Mouse (Mus musculus): Measurements from ENCODE around the gene Setx.
"Not testable (repeated sequence)": the region's sequence is repeated elsewhere in the genome, so short reads cannot be mapped to it uniquely, and the experiment has no call there.

The Setx gene

GRCm38 (mm10) chr2:29123907-29124569 is at the start of gene Setx:
Gene Setx (plus strand): TSS chr2:29124181.
- CTCF ChIA-PET, result no interaction called here

DNA sequence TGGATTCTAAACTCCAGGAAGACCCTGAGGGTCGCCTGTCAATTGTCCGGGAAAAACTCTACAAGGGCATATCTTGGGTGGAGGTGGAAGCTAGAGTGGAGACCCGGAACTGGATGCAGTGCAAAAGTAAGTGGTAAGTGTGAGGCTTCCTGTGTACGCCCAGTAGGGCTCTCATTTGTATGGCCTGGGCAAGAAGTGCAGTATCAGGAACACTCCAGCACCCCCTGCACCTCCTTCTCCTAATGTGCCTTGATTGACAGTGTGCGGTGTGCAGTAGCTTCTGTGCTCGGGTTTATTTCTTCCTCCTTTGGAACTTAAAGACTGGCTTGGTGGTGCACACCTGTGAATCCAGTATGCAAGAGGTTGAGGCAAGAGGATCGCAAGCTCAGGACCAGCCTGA is 49.3 kb upstream of the Setx start:
- CTCF ChIA-PET, result no interaction called here

- CTCF ChIA-PET, result interaction anchor here (0.6 to 0.7 kb wide), 2 partner anchors 68 to 689 kb away, joined by 3 to 9 read pairs; no protein-coding TSS in a partner anchor
These were observed 48.5 kb upstream of the Setx start for GRCm38 (mm10) chr2:29075331-29076070.

DNA sequence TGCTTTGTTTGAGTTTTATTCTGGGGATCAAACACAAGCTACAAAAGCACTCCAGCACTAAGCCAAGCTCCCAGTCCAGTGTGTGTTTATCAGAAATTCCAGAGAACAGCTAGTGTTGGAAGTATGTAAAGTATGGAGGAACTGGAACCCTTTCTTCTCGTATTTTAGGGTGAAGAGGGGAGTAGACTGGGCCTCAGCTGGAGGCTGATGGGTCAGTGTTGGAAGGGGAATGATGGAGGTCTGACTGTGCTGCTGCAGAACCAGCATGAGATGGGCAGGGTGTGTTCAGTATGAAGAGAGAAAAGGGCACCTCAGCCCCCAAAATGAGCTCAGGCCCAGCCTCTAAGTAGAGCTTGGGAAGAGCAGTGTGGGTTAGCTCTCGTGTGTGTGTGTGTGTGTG is 47.8 kb upstream of the Setx start:
- CTCF ChIA-PET, result interaction anchor here (0.6 to 0.7 kb wide), 2 partner anchors 67 to 688 kb away, joined by 3 to 9 read pairs; no protein-coding TSS in a partner anchor

DNA sequence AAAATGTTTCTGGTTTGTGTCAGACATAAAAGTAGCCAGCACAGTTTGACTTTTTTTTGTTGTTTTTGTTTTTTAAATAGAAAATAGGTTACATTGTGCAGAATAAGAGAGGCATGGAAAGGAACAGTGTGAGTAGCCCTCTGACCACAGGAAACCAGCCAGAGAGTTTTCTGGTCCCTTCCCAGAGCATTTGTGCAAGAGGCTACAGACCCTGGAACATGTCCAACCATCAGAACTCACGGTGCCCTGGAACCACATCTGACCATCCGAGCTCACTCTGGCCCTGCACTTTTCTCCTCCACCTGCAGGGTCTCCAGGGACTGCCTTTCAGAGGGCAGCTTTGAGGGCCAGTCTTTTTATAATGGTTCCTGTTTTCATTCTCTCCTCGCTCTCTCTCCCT is 42.0 kb upstream of the Setx start:
- CTCF ChIA-PET, result no interaction called here

DNA sequence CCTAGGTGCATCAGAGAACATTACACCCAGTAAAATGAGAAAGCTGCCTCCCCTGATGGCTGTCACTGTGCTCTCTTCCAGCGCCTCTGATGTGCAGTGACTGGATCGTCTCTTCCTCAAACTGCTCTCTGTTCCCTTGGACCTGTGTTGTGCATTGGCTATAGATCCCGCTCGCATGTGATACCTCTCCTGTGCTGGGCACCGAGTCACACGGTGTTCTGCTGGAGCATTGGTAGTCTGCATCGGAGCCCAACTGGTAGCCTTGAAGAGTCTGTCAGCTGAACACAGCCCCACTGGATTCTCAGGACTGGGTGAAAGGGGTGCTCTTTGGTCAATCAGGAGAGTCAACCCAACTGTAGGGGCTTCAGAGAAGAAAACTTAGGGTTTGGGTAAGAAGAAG is 38.0 kb upstream of the Setx start:
- CTCF ChIA-PET, result no interaction called here

DNA sequence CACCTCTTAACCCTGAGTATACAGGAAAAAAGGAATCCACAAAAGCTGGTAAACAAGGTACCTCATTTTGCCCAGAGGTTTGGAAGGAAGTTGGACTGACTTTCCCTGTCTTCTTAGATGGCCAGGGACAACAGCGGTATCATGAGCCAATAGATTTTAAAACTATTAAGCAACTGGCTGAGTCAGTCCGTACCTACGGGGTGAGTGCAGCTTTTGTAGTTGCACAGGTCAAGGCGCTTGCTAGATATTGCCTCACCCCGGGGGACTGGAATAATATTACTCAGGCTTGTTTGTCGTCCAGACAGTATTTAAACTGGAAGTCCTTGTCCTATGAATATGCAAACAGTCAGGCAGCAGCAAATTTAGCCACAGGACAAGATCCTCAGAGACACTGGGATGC is 34.7 kb upstream of the Setx start:
- CTCF ChIA-PET, result not testable (repeated sequence)

- CTCF ChIA-PET, result no interaction called here
These were observed 28.3 kb upstream of the Setx start for GRCm38 (mm10) chr2:29095674-29096073.

DNA sequence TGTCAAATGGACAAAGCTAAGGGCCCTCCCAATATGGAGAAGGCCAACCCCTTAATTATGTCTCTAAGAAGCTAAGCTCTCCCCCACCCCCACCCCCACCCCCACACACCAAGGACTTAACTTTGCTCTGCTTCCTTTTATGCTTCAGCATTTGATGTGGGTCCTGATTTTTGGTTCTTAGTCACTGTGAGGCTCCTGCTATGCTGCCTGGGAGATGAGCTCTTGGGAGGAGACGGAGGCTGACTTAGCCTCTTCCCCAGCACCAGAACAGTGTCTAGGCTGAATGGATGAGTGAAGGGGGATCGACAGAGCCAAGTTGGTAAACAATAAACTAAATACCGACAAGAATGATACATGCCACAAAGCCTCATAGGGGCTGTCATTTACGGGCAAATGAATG is 27.2 kb upstream of the Setx start:
- CTCF ChIA-PET, result interaction anchor here (0.6 kb wide), 1 partner anchor 187 kb away, joined by 4 read pairs; no protein-coding TSS in a partner anchor

- CTCF ChIA-PET, result no interaction called here
These were observed 26.5 kb upstream of the Setx start for GRCm38 (mm10) chr2:29097465-29097864.

DNA sequence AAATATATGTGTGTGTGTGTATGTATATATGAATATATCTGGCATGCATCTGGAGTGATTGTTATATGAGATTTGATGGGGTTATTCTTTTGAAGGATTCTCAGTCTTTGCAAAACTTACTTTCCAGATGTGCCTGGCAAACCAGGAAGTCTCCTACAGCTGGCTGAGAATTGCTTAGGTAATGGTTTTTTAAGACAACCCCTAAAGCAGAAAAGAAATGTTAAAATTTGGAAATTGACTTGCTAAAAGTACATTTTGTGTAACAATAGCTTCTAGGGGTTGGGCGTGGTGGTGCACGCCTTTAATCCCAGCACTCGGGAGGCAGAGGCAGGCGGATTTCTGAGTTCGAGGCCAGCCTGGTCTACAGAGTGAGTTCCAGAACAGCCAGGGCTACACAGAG is 26.0 kb upstream of the Setx start:
- CTCF ChIA-PET, result not testable (repeated sequence)

DNA sequence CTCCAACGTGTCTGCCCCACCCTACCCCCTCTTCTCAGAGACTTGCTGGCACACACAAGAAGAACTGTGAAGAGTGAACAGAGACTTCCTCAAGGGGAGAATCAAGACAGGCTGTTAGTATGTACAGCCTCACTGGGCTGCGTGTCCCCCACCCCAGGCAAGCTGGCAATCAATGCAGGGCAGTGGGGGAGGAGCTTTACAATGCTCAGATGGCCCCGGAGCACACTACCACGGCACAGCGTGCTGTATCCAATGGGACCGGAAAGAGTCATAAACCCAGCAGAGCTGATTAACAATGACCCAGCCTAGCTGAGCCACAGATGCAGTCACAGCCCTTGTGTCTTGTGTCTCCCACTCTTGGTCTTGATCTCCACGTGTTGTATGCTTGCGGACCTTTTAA is 25.2 kb upstream of the Setx start:
- CTCF ChIA-PET, result no interaction called here

DNA sequence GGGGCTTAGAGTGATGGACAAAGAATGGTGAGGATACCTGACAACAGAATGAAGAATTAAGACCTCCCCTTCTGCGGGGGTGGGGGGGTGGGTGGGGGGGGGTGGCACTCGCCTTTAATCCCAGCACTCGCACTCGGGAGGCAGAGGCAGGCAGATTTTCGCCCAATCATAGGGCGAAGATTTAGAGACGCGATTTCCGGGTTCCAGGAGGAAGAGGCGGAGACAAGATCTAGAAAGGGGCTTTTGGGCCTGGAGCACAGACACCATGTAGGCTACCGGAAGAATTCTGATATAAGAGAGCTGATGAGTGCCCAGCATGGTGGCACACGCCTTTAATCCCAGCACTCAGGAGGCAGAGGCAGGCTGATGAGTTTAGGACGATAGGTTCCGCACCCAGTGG is 24.3 kb upstream of the Setx start:
- CTCF ChIA-PET, result no interaction called here

GRCm38 (mm10) chr2:29100822-29101534 is 23.0 kb upstream of the Setx start:
- CTCF ChIA-PET, result no interaction called here

DNA sequence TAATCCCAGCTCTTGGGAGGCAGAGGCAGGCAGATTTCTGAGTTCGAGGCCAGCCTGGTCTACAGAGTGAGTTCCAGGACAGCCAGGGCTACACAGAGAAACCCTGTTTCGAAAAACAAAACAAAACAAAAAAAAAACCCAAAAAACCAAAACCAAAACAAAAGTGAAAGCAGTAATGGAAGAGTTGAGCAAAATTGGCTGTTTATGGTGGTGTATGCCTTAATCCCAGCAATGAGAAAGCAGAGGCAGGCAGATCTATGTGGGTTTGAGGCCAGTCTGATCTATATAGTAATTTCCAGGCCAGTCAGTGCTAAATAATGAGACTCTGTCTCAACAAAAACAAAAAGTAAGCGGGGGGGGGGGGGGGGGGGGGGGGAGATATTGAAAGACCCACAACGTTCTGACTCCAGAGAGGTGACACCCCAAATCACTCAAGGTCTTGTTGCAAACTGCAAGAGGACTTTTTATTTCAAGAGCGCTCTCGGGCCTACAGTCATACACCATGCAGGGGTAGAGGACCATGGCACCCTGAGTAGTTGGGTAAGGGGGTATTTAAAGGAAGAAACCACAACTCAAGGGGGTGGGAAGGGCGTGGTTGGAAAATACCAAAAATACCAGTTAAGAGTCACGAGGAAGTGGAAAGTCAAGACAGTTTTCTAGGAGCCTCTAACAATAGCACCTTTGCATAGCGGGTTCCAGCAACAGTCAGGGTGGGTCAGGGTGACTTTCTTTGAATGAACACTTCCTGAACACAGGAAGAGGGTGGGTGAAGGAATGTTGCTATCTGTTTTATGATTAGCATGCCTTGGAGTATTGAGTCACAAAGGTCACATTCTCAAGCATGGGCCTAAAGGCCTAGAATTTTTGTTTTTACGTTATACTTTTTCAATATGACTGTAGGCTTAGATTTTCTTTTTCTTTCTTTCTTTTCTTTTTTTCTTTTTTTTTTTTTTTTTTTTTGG is 21.3 kb upstream of the Setx start:
- CTCF ChIA-PET, result not testable (repeated sequence)

DNA sequence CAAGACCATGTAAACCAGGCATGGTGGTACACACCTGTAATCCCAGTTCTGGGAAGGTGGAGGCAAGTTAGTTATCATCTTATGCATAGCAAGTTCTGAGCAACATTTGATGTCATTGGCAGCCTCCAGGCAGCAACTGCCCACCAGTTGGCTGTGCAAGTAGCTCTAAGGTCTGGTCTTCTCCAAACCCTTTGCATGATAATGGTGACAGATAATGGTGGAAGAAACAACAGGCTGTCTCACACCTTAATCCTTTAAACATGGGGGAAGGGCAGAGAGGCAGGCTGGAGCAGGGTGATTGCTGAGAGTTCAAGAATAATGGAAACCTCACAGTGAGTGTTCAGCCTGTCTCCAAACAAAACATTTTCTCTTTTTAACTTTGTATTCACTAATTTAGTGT is 3.0 kb upstream of the Setx start:
- CTCF ChIA-PET, result interaction anchor here (0.6 to 0.7 kb wide), 2 partner anchors 16 to 496 kb away, joined by 5 to 9 read pairs; no protein-coding TSS in a partner anchor

- CTCF ChIA-PET, result interaction anchor here (0.6 to 0.7 kb wide), 2 partner anchors 707 to 827 kb away, joined by 3 to 4 read pairs; no protein-coding TSS in a partner anchor
These were observed 1.5 kb upstream of the Setx start for GRCm38 (mm10) chr2:29122446-29122845.

DNA sequence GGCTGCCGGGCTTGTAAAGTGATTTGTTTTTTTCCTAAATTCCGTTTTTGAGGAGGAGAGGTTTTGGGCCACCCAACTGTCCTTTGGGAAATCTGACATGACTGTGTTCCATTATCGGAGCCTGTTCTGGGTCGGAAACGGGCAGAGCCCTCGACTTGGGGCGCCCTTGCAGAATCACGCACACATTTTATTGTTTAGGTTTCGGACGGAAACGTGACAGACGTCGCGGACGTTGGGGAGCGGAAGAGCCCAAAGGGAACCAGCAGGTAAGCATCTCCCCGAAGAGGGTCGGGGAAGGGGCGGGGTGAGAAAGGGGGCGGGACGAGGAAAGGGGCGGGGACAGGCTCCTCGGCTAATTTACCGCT is 572 bp downstream of the Setx start:
- CTCF ChIA-PET, result no interaction called here

DNA sequence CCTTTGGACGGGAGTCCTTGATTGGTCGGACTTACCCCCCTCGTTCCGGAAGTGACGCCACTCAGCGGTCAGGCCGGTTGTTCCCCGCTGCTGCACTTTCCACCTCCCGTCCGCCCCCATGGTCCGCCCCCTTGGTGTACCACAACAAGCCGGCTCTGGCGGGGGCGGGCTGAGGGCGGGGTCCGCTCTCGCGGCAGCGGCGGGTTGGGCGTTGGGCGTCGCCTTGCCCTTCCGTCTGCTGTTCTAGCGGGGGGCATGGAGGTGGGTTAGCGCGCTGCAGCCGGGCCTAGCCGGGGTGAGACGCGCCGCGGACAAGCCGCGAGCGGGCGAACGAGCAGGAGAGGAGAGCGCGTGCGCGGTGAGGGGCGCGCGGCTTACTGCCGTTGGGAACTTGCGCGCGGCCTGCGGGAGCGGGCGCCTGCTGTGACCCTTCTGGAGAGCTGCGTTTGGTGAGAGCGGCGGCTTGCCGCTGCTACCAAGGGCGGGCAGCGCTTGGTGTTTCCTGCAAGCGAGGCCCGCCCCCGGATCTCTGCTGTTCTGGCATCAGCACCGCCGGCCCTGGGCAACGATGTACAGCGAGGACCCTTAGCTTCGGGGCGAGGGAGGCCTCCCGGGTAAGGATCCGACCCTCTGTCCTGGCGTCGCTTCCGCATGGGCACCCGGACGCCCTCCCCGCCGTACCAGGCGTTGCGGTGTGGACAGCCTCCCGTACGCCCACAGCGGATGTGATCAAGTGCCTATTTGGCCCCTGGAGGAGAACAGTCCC is 1.1 kb downstream of the Setx start:
- CTCF ChIA-PET, result no interaction called here

- CTCF ChIA-PET, result no interaction called here
These were observed 6.3 kb downstream of the Setx start for GRCm38 (mm10) chr2:29130118-29130899.
